Mouse (Mus musculus) midbrain, embryonic 13.5 days (tissue): Measurements from ENCODE around the gene Dnah5. TPM values are rescaled to one million over a fixed set of nuclear protein-coding genes. Genes with fewer than 3 reads are reported as not detected.
"Not testable (repeated sequence)": the region's sequence is repeated elsewhere in the genome, so short reads cannot be mapped to it uniquely, and the experiment has no call there.

Experiments
- ATAC-seq: fragments of 200-750 bp; cut with Nextera tagmentation; 2 replicates; pipeline ENCODE4 v1.8.0; 2017; ENCODE audit warnings: mild to moderate bottlenecking, moderate TSS enrichment, moderate library complexity
- H3K27ac ChIP-seq: fragments of 300-500 bp; sonication (generic); 2 replicates; pipeline ENCODE4 v1.5.1; 2015; ENCODE audit warnings: inconsistent platforms, mild to moderate bottlenecking, moderate library complexity
- H3K27me3 ChIP-seq: fragments of 300-500 bp; sonication (generic); 2 replicates; pipeline ENCODE4 v1.6.1; 2015; ENCODE audit warnings: mild to moderate bottlenecking, inconsistent platforms
- H3K36me3 ChIP-seq: fragments of 300-500 bp; sonication (generic); 2 replicates; pipeline ENCODE4 v1.6.1; 2015; ENCODE audit warnings: mild to moderate bottlenecking, inconsistent platforms
- H3K4me1 ChIP-seq: fragments of 300-500 bp; sonication (generic); replicated peaks from 2 replicates; pipeline ENCODE4 v1.6.1; 2015; ENCODE audit warnings: inconsistent platforms
- H3K4me2 ChIP-seq: fragments of 300-500 bp; sonication (generic); replicated peaks from 2 replicates; pipeline ENCODE4 v1.6.1; 2015; ENCODE audit warnings: moderate library complexity, mild to moderate bottlenecking, inconsistent platforms
- H3K4me3 ChIP-seq: fragments of 300-500 bp; sonication (generic); replicated peaks from 2 replicates; pipeline ENCODE4 v1.5.1; 2015; ENCODE audit warnings: mild to moderate bottlenecking, inconsistent platforms
- H3K9ac ChIP-seq: fragments of 300-500 bp; sonication (generic); replicated peaks from 2 replicates; pipeline ENCODE4 v1.6.1; 2015; ENCODE audit warnings: mild to moderate bottlenecking, inconsistent platforms
- H3K9me3 ChIP-seq: fragments of 300-500 bp; sonication (generic); 2 replicates; pipeline ENCODE4 v1.6.1; 2016; ENCODE audit warnings: mild to moderate bottlenecking, inconsistent platforms
- WGBS: fragments of 180-500 bp; shearing (Covaris S2); methylation state at CpG from one replicate; pipeline ENCODE4 v1.1.7; 2015; 5-methylcytosine and 5-hydroxymethylcytosine counted together
- polyA plus RNA-seq: library from polyadenylated mRNA; unstranded; fragments of >200 nt; fragmentation: Nextera tagmentation; extraction: Ambion mirVana; gene quantifications from 2 replicates; pipeline ENCODE4 v1.2.1, GENCODE M21; 2015

Dnah5 gene
- polyA plus RNA-seq, 1 experiment from 2014 or later = 0.26 TPM

DNA sequence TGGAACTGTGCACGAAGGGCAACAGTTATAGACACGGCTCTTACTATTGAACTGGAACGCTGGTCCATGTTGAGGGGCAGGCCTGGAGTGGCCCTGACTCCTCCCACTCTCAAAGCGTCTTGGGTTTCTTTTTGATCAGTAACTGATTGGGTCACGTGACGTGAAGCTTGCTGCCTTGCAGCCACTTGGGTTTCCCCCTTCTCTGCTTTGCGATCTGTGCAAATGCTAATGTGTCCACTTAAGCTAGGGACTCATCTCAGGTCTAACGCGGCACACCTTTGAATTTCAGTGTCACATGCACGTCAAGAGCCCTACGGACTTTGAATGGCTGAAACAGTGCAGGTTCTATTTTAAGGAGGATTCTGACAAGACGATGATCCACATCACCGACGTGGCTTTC lies 109.9 kb downstream of the Dnah5 start:
- Histone ChIP-seq H3K4me3 (no peak overlapping the region), H3K4me1 (no peaks in the 10 kb centered on the region), H3K4me2 (no peak overlapping the region), H3K27me3 (no peaks in the 10 kb centered on the region), H3K36me3 (no peaks in the 10 kb centered on the region), H3K9ac (no peak overlapping the region), H3K9me3 (no peaks in the 10 kb centered on the region), H3K27ac (no peak overlapping the region)
- no peak for ATAC-seq
- WGBS = 77% methylated on average over 14 of the region's 14 CpGs

DNA sequence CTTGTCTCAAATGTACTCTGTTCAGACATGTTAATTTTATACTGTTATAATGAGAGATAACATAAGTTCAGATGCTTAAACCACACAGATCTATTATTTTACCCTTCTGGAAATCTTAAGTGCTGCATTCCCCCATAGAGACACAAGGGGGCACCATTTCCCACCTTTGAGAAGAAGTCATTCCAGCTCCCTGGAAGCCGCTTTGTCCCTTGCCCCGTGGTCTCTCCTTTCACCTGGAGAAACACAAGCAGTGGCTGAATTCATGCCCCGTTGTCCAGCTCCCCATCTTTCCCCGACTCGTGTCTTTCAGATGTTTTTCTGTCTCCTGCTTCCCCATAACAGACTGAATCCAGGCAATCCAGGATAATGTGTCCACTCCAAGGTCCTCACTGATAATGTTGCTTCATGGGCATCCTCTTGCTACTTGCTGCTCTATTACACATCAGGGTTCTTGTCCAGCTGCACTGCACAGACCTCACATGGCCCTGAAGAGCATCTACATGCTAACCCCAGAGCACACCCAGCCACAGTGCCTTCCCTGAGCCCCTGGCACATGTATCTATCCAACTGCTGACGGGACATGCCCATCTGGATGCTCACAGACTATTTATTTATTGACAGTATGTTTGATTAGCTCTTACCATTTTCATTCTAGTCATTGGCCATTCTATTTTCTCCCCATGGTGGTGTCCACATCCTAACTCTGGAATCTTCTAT lies 112.4 kb downstream of the Dnah5 start:
- Histone ChIP-seq H3K4me1 (no peaks in the 10 kb centered on the region), H3K27ac (no peak overlapping the region), H3K9me3 (no peaks in the 10 kb centered on the region), H3K4me3 (no peak overlapping the region), H3K27me3 (no peaks in the 10 kb centered on the region), H3K4me2 (0 out of 2 replicates have a peak overlapping the region, but pooled peaks have one; percentile 14), H3K9ac (no peak overlapping the region), H3K36me3 (no peaks in the 10 kb centered on the region)
- WGBS = 30% methylated on average over 6 of the region's 6 CpGs
- ATAC-seq = peak; percentile 64

DNA sequence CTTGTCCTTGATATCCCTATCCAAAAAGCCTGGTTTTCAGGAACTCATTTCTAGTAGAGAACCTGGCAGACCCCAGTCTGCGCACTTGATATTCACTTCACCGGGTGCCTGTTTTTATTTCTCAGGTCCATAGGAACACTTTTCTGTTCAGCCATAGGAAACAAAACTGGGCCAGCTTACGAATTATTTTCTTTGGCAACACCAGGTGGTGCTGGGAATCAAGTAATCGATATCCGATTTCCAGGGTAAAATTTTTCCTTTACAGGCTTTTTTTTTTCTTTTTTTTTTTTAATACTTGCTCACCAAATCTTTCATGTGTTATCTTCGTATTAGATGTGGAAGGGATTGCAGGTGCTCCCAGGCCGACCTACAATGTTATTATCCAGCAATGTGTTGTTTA lies 119.0 kb downstream of the Dnah5 start:
- no peak for ATAC-seq
- H3K36me3 ChIP-seq = no peaks in the 10 kb centered on the region
- H3K27ac ChIP-seq = no peak overlapping the region
- no peak overlapping the region for H3K4me2 ChIP-seq
- H3K4me1 ChIP-seq = peaks cover 10% of the 10 kb centered on the region
- no peaks in the 10 kb centered on the region for H3K9me3 ChIP-seq
- WGBS = 94% methylated on average over 7 of the region's 7 CpGs
- peaks cover 4% of the 10 kb centered on the region for H3K27me3 ChIP-seq
- no peak overlapping the region for H3K4me3 ChIP-seq
- no peak overlapping the region for H3K9ac ChIP-seq

DNA sequence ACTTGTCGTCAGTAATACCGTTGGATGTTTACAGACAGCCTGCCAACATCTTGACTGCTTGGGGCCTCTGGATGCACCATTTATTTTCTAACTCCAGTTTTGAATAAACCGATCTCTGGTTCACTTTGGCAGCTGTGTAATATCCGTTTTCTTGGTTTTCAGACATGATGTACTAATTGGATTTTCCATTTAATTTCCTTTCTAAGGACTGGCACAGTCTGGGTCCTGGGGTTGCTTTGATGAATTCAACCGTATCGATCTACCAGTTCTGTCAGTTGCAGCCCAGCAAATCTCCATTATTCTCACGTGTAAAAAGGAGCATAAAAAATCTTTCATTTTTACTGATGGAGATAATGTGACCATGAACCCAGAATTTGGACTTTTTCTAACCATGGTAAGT lies 123.4 kb downstream of the Dnah5 start:
- no peaks in the 10 kb centered on the region for H3K9me3 ChIP-seq
- no peak overlapping the region for H3K27ac ChIP-seq
- H3K36me3 ChIP-seq = no peaks in the 10 kb centered on the region
- peaks cover 7% of the 10 kb centered on the region for H3K27me3 ChIP-seq
- H3K9ac ChIP-seq = no peak overlapping the region
- H3K4me1 ChIP-seq = peaks cover 13% of the 10 kb centered on the region
- no peak overlapping the region for H3K4me3 ChIP-seq
- H3K4me2 ChIP-seq = no peak overlapping the region
- peak; percentile 58; the same call in 1 of the 2 replicates for ATAC-seq
- 38% methylated on average over 7 of the region's 7 CpGs for WGBS

DNA sequence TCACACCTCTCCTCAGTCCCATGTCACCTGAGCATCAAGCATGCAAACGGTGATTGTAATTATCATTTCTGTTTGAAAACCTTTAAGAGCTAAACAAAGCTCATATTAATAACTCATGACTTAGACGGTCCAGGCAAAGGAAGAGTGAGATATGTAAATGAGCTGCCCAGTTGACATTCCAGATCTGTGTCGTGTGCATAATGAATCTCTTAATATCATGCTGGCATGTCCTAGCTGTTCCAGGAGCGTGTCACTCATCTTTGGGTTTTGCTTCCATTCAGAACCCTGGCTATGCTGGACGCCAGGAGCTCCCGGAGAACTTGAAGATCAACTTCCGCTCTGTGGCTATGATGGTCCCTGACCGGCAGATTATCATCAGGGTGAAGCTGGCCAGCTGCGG lies 123.9 kb downstream of the Dnah5 start:
- ATAC-seq = peak; percentile 56; the same call in 1 of the 2 replicates
- H3K4me3 ChIP-seq = no peak overlapping the region
- H3K4me1 ChIP-seq = peaks cover 13% of the 10 kb centered on the region
- H3K27me3 ChIP-seq = peaks cover 7% of the 10 kb centered on the region
- peak overlapping the region; percentile 9; the same call in 1 of the 2 replicates for H3K4me2 ChIP-seq
- no peak overlapping the region for H3K9ac ChIP-seq
- no peaks in the 10 kb centered on the region for H3K9me3 ChIP-seq
- 61% methylated on average over 9 of the region's 9 CpGs for WGBS
- H3K27ac ChIP-seq = no peak overlapping the region
- no peaks in the 10 kb centered on the region for H3K36me3 ChIP-seq

DNA sequence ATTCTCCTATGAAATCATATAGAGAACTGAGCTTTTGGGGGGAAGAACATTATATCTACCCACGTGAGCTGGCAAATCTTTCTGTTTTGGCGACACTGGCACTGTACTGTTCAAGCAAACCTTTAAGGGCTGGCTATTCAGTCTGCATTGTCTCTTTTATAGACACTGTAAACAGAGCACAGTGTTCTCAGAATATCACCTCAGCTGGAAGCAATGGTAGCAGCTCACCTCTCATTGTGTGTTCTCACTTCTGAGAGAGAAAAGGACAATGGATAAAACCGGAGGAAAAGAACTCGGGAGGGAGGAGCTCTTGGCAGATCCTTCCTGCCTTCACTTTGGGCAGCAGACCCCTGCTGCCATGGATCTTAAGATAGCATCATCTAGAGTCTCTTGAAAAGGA lies 137.6 kb downstream of the Dnah5 start:
- Histone ChIP-seq H3K4me2 (no peak overlapping the region), H3K9ac (no peak overlapping the region), H3K4me3 (no peak overlapping the region), H3K36me3 (no peaks in the 10 kb centered on the region), H3K27me3 (no peaks in the 10 kb centered on the region), H3K27ac (no peak overlapping the region), H3K4me1 (no peaks in the 10 kb centered on the region), H3K9me3 (no peaks in the 10 kb centered on the region)
- ATAC-seq = no peak
- 26% methylated on average over 4 of the region's 4 CpGs for WGBS

DNA sequence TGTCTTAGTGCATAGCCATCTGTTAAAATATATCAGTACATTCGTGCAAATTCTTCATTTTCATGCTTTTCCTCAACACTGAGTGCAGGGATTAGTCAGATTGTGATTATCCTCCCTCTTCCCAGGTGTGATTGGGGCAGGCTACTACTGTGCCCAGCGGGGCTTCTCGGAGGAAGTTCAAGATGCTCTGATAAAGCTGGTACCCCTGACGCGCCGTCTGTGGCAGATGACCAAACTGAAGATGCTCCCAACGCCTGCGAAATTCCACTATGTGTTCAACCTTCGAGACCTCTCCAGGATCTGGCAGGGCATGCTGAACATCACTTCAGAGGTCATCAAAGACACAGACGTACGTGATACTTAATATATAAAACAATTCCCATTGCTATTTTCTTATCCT lies 164.0 kb downstream of the Dnah5 start:
- no peak for ATAC-seq
- H3K36me3 ChIP-seq = no peaks in the 10 kb centered on the region
- 70% methylated on average over 11 of the region's 11 CpGs for WGBS
- H3K9me3 ChIP-seq = no peaks in the 10 kb centered on the region
- no peaks in the 10 kb centered on the region for H3K27me3 ChIP-seq
- no peak overlapping the region for H3K9ac ChIP-seq
- no peak overlapping the region for H3K27ac ChIP-seq
- H3K4me3 ChIP-seq = no peak overlapping the region
- no peak overlapping the region for H3K4me2 ChIP-seq
- H3K4me1 ChIP-seq = no peaks in the 10 kb centered on the region

DNA sequence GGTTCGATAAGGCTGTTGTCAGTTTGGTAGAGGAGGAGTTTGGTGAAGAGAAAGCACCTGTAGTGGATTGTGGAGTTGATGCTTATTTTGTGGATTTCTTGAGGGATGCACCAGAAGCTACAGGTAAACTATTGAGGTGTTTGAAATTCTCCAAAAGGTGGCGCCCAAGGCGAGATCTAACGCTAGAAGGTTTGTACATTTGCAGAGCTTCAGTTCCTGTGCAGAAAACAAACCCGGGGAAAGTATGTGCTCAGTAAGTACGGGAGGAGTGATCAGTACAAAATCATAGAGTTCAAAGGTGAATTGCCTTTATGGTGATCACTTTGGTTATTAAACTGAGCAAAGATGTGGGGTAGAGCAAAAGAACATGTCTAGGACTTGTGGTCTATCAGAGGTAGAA lies 166.9 kb downstream of the Dnah5 start:
- H3K9ac ChIP-seq = no peak overlapping the region
- H3K27me3 ChIP-seq = no peaks in the 10 kb centered on the region
- no peaks in the 10 kb centered on the region for H3K9me3 ChIP-seq
- WGBS = 84% methylated on average over 6 of the region's 6 CpGs
- no peak overlapping the region for H3K4me3 ChIP-seq
- no peaks in the 10 kb centered on the region for H3K4me1 ChIP-seq
- H3K36me3 ChIP-seq = no peaks in the 10 kb centered on the region
- no peak for ATAC-seq
- H3K27ac ChIP-seq = no peak overlapping the region
- H3K4me2 ChIP-seq = no peak overlapping the region

DNA sequence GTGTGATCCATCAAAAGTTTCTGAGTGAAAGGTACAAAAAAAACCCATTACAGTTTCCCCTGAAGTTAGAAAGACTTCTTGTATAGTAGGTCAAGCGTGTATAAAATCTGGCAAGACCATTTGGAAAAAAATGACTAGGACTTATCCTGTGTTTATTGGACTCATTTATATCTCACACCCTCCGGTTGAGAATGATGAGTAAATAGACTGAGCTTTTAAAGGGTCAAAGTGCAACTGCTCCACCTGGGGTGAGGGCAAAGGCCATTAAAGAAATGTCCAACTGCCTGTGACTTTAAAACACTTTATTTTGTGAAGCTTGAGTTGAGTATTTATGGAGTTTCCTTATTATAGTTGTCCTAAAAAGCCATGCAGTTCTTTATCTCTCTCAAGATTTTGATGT lies 168.0 kb downstream of the Dnah5 start:
- ATAC-seq = no peak
- no peak overlapping the region for H3K4me2 ChIP-seq
- no peaks in the 10 kb centered on the region for H3K36me3 ChIP-seq
- no peaks in the 10 kb centered on the region for H3K27me3 ChIP-seq
- no peaks in the 10 kb centered on the region for H3K9me3 ChIP-seq
- no peak overlapping the region for H3K9ac ChIP-seq
- 70% methylated on average over 2 of the region's 2 CpGs for WGBS
- no peaks in the 10 kb centered on the region for H3K4me1 ChIP-seq
- H3K4me3 ChIP-seq = no peak overlapping the region
- H3K27ac ChIP-seq = no peak overlapping the region

DNA sequence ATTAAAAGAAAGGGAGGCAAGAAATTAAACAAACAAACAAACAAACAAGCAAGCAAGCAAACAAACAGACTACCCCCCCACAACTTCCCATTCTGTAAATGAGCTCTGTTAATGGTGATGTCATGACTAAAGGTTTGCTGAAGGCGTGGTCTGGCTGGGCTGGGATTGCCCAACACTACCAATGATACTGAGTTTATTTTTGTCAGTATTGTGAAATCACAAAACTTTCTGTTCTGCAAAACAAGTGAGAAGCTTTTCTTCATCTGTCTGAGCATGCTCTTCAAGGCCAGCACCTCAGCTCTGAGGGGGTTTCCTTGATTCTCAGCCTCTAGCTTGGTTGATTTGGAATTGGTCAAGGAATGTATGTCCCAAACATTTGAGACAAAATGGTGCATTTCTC lies 170.8 kb downstream of the Dnah5 start:
- ATAC-seq = no peak
- Histone ChIP-seq H3K27ac (no peak overlapping the region), H3K4me1 (no peaks in the 10 kb centered on the region), H3K9ac (no peak overlapping the region), H3K4me2 (no peak overlapping the region), H3K27me3 (no peaks in the 10 kb centered on the region), H3K9me3 (no peaks in the 10 kb centered on the region), H3K4me3 (no peak overlapping the region), H3K36me3 (no peaks in the 10 kb centered on the region)
- 92% methylated on average over 1 of the region's 1 CpGs for WGBS

DNA sequence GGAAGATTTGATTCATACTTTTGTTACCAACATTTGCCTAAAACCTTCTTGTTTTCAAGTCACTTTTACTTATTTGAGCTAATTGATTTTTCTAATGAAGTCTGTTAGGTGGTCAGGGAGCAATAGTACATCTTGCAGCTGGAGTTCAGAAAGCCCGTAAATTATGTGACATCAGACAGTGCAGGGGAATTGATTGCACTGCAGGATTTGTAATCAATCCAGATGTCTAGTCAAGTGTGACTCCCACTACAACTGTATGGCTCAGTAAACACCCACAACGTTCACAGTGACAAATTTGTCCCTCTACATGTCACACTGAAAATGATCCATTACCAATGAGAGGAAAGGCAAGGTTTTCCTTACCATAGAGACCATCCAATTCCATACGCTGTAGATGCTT lies 177.4 kb downstream of the Dnah5 start:
- Histone ChIP-seq H3K36me3 (no peaks in the 10 kb centered on the region), H3K9me3 (no peaks in the 10 kb centered on the region), H3K27me3 (no peaks in the 10 kb centered on the region), H3K4me2 (no peak overlapping the region), H3K4me1 (no peaks in the 10 kb centered on the region), H3K9ac (no peak overlapping the region), H3K4me3 (no peak overlapping the region), H3K27ac (no peak overlapping the region)
- WGBS = 83% methylated on average over 3 of the region's 3 CpGs
- ATAC-seq = no peak

DNA sequence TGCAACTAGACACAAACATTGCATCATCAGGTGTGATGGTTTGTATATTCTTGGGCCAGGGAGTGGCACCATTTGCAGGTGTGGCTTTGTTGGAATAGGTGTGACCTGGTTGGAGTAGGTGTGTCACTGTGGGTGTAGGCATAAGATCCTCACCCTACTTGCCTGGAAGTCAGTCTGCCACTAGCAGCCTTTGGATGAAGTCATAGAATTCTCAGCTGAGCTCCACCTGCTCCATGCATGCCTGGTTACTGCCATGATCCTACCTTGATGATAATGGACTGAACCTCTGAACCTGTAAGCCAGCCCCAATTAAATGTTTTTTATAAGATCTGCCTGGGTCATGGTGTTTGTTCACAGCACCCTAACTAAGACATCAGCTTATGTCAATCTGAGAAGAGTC lies 190.2 kb downstream of the Dnah5 start:
- not testable (repeated sequence) for H3K9ac ChIP-seq, H3K9me3 ChIP-seq, H3K27me3 ChIP-seq, ATAC-seq, H3K4me2 ChIP-seq, H3K27ac ChIP-seq, H3K4me3 ChIP-seq, H3K4me1 ChIP-seq, H3K36me3 ChIP-seq

DNA sequence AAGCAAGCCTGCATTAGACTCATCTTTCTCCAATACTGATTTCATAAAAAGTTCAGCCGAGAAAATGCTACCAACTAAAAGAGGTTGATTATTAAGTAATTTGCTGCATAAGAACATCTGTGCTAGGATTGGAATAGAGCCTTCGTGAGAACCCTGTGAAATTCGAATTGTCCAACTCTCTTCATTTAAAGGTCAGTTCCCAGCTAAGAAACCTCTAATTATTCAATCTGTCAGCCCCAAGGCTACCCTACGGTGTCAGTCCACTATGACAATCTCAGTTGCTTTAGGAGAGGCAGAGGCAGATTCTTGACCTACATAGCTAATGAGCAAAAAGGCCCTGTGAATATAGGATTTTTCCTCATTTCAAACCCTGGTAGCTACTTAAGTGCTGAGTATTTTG lies 191.9 kb downstream of the Dnah5 start:
- Histone ChIP-seq H3K27me3 (no peaks in the 10 kb centered on the region), H3K4me1 (peaks cover 7% of the 10 kb centered on the region; the same call in 1 of the 2 replicates), H3K9me3 (no peaks in the 10 kb centered on the region), H3K9ac (no peak overlapping the region), H3K4me2 (no peak overlapping the region), H3K27ac (no peak overlapping the region), H3K36me3 (no peaks in the 10 kb centered on the region), H3K4me3 (no peak overlapping the region)
- no peak for ATAC-seq
- WGBS = 85% methylated on average over 4 of the region's 4 CpGs
